Mouse (Mus musculus): ENCODE results near the gene Edn2. TPM values are rescaled to one million over a fixed set of nuclear protein-coding genes. Genes with fewer than 3 reads are reported as not detected.
A peak's percentile ranks its signal among the peaks of the same experiment; 100 is the strongest.

Gene Edn2
- polyA plus RNA-seq, 1 experiment from 2014 or later, result not detected

DNA sequence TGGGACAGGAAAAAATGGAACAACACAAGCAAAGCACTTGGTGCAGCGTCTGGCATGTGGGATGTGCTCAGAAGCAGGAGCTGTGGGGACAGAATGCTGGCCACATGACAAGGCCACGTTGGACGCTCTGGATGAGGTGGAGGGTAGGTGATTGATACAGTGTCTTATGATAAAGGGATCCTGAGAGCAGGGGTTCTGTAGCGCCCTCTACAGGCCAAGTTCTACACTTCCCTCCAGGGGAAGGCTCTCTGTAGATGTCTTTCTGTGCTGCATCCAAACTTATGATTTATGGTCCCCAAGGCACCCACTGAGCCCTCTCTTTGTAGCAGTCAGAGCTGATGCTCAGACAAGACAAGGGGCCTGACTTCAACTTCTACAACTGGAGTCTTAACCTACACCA is 8.4 kb upstream of the Edn2 start:
- no peaks in the 10 kb centered on the region for H3K27me3 ChIP-seq
- no peak for TF ChIP-seq CTCF (IDR thresholded peaks at IDR 0.05)
- POLR2A ChIA-PET, result no interaction called here
- ATAC-seq (no peak), DNase-seq (ENCODE audit: low read depth, low spot score) (no peak)
- CTCF ChIA-PET, result interaction anchor here (1.0 kb wide), 1 partner anchor 27 kb away, joined by 4 read pairs; no protein-coding TSS in a partner anchor
- in situ Hi-C loops (cut with MboI; ENCODE audit: low pct_unique_long_range_greater_than_20kb), result no loop called here

DNA sequence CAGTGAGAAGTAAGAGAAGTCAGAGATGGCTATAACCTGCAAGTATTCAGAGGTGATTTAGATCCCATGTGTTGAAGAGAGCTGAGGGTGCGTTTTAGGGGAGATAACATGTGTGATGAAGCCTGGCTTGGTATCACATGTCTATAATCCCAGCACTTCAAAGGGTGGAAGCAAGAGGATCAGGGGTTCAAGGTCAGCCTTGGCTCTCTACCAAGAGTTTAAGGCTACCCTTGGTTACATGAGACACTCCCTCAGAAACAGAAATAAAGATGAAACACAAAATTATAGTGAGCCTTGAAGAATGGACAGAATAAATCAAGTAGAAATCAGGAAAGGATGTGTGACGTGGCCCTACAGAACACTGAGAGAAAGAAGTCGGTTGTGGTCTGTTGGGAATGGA is 7.3 kb upstream of the Edn2 start:
- ATAC-seq, result no peak
- in situ Hi-C loops (cut with MboI; ENCODE audit: low pct_unique_long_range_greater_than_20kb), result no loop called here
- ChIA-PET POLR2A (no interaction called here), CTCF (no interaction called here)
- DNase-seq (ENCODE audit: low read depth, low spot score), result no peak
- no peaks in the 10 kb centered on the region for H3K27me3 ChIP-seq
- no peak for TF ChIP-seq CTCF (IDR thresholded peaks at IDR 0.05)

DNA sequence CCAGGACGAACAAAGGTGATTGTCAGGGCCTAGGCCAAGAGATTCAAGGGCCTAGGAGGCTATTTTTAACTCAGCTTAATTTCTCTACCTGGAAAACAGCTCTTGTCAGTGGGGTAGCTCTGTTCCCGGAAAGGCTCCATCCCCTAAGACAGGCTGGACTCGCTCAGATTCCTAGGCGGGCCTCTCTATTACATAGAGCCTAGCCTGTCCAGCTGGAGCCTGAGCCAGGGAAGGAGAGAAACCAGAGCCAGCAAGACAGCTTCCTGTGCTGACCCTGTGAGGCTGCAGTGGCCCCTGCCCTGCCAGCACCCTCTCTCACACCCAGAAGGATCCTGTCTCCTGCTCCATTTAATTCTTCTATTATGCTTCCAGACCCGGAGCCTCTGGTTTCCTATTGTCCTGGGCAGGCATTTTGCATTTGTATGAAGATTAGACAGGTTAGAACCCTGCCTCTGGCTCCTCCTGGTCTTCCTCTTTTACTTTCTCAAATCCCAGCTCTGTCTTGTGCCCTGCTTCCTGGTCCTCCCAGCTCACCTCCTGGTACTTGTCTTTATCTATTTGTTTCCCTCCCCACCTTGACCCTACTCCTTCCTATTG is 2.2 kb upstream of the Edn2 start:
- ChIA-PET CTCF (no interaction called here), POLR2A (no interaction called here)
- TF ChIP-seq CTCF (IDR thresholded peaks at IDR 0.05), result no peak
- DNase-seq (ENCODE audit: low read depth, low spot score) (no peak), ATAC-seq (no peak)
- no peaks in the 10 kb centered on the region for H3K27me3 ChIP-seq
- in situ Hi-C loops (cut with MboI; ENCODE audit: low pct_unique_long_range_greater_than_20kb), result no loop called here

DNA sequence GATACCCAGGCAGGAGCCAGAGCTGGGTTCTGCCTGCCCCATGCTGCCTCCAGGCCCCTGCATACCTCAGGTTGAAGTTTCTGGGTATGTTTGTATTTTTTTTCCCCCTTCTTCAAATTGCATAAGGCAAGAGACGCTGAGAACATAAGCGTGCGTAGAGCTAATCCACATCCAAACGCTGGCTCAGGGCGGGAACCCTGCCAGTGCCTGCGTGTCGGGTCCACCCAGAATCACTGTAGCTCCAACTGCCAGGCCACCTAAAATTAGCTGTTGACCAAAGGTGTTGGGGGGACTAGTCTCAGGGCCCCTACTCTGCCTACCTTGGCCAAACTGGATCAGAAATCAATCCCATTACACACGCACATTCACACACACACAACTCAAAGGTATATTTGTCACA is 1.6 kb downstream of the Edn2 start:
- TF ChIP-seq CTCF (IDR thresholded peaks at IDR 0.05), result no peak
- ChIA-PET CTCF (interaction anchor here (0.8 to 1.2 kb wide), 3 partner anchors 13 to 63 kb away, joined by 3 to 5 read pairs (median 3); no protein-coding TSS in a partner anchor), POLR2A (no interaction called here)
- ATAC-seq, result no peak
- DNase-seq (ENCODE audit: low read depth, low spot score), result no peak
- H3K27me3 ChIP-seq, result no peaks in the 10 kb centered on the region
- in situ Hi-C loops (cut with MboI; ENCODE audit: low pct_unique_long_range_greater_than_20kb), result no loop called here

DNA sequence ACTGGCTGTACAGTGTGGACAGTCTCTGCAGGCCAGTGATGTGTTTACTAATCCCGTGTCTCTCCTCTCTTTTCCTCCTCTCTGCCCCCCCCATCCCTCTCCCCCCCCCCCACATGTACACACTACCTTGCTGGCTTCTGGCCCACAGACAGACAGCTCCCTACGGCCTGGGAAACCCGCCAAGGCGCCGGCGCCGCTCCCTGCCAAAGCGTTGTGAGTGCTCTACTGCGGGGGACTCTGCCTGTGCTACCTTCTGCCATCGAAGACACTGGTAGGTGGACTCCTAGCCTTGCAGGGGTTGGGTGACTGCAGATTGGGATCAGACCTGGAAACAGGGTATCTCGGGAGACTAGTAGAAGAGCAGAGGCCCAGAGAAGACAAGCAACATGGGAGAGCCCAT is 2.2 kb downstream of the Edn2 start:
- DNase-seq (ENCODE audit: low read depth, low spot score) (no peak), ATAC-seq (no peak)
- TF ChIP-seq CTCF (IDR thresholded peaks at IDR 0.05), result no peak
- ChIA-PET CTCF (no interaction called here), POLR2A (no interaction called here)
- no peaks in the 10 kb centered on the region for H3K27me3 ChIP-seq
- in situ Hi-C loops (cut with MboI; ENCODE audit: low pct_unique_long_range_greater_than_20kb), result no loop called here

DNA sequence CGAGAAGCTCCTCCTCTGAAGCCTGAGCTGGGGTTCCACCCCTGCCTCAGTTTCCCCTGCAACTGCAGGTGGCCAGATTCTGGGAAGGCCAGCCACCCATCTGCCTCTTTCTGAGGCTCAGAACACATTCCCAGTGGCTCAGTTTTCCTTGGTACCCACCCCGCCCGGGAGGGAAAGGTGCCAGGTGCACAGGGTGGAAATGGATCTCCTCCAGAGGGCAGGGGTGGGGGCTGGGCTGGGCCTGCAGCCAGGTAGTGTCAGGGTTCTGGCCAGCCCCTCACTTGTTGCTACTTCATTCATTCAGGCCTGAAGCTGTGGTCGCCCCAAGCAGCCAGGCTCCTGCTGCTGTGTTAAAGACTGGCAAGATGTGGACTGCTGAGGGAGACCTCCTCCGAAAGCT is 3.3 kb downstream of the Edn2 start:
- DNase-seq (ENCODE audit: low read depth, low spot score), result no peak
- no peaks in the 10 kb centered on the region for H3K27me3 ChIP-seq
- ChIA-PET POLR2A (no interaction called here), CTCF (no interaction called here)
- in situ Hi-C loops (cut with MboI; ENCODE audit: low pct_unique_long_range_greater_than_20kb), result no loop called here
- no peak for TF ChIP-seq CTCF (IDR thresholded peaks at IDR 0.05)
- no peak for ATAC-seq

DNA sequence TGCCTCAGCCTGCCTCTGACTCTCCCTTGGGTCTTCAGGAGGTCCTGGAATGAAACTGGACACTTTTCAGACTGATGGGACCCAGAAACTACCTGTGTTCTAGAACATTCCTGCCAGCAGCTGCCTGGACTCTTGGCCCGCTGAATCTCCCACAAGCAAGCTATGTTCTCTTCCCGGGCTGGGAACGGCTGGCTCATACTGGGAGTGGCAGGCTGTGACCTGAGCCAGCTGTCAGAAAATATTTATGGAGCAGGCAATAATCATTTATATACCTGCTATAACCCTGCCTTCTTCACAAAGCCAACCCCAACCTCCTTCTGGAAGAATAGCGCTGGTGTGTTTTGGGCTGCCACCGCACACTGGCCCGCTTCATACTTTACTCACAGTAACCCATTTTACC is 6.8 kb downstream of the Edn2 start:
- POLR2A ChIA-PET, result no interaction called here
- no peaks in the 10 kb centered on the region for H3K27me3 ChIP-seq
- in situ Hi-C loops (cut with MboI; ENCODE audit: low pct_unique_long_range_greater_than_20kb), result no loop called here
- CTCF ChIA-PET, result no interaction called here
- TF ChIP-seq CTCF (IDR thresholded peaks at IDR 0.05), result no peak
- ATAC-seq, result no peak
- DNase-seq (ENCODE audit: low read depth, low spot score), result no peak

DNA sequence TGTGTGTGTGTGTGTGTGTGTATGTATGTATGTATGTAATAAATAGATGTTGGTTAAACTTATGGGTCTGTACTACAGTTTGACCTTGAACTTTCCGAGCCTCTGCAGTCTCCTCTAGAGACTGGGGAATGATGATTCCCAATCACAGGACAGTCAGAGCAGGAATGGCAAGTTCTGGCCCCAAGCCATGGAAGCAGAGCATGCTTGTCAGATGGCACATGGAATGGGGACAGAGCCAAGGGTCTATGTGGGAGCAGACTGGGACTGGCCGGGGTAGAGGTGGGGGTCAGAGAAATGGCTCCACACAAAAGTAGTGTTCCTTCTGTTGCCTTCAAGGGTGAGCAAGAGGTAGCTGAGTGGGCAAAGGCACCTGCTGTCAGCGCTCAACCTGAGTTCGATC is 7.3 kb downstream of the Edn2 start:
- ChIA-PET POLR2A (no interaction called here), CTCF (no interaction called here)
- no peak for TF ChIP-seq CTCF (IDR thresholded peaks at IDR 0.05)

DNA sequence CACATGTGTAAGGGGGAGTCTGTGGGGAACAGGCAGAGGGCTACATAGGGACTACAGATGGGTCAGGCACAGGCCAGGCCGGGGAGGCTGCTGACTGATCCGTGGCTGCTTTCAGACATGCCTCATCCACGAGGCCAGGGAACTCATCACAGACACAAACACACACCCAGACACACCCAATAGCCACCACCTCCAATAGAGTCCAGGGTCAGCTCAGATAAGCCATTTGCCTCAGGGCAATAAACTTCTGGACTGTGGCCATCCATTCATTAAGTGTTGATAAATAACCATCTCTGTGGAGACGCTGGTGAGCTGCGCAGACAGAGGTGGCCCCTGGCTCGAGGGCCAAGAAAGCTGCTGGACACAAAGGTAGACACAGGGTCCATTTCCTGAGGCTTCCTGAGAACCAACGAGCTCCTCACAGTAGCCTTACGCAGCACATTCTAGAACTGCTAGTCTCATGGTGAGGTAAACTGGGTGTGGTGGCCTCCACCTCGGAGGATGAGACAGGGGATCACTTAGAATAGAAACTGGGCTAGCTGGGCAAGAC is 9.5 kb downstream of the Edn2 start:
- H3K27me3 ChIP-seq, result no peaks in the 10 kb centered on the region
- in situ Hi-C loops (cut with MboI; ENCODE audit: low pct_unique_long_range_greater_than_20kb), result no loop called here
- POLR2A ChIA-PET, result no interaction called here
- no peak for ATAC-seq
- CTCF ChIA-PET, result interaction anchor here (1.2 kb wide), 1 partner anchor 17 kb away, joined by 4 read pairs; no protein-coding TSS in a partner anchor
- no peak for DNase-seq (ENCODE audit: low read depth, low spot score)
- no peak for TF ChIP-seq CTCF (IDR thresholded peaks at IDR 0.05)

More for the DNA sequence above, 7.3 kb downstream of the Edn2 start:
- DNase-seq (ENCODE audit: low read depth, low spot score), result no peak
- no peaks in the 10 kb centered on the region for H3K27me3 ChIP-seq
- no peak for ATAC-seq
- in situ Hi-C loops (cut with MboI; ENCODE audit: low pct_unique_long_range_greater_than_20kb), result no loop called here

DNA sequence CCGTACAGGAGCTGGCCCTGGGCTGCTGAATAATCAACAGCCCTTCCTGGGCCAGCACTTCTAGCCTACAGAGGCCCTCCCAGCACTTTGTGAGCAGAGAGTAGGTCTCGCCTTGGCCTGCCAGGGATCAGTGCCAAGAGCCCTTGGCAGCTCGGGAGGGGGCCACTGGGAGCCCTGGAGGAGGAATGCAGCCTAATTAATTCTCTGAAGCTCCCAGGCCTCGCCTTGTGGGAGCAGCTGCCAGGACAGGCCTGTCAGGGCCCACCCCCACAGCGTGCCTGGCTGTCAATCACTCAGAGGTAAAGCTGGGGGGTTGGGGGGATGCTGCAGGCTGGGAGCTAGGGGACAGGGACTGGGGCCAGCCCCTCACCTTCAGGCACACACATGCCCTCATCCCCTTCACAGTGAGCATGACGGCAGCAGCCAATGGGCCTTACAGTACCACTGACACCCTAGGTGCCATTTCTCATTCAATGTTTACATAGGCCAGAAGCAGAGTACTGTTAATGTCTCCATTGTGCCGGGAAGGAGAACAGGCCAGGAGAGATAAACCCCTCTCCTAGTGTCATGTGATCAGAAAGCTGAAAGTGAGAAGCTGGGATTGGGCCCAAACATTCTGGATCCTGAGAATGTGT is 11.2 kb downstream of the Edn2 start:
- TF ChIP-seq CTCF (IDR thresholded peaks at IDR 0.05), result no peak
- DNase-seq (ENCODE audit: low read depth, low spot score) (no peak), ATAC-seq (peak; percentile 74)
- no peaks in the 10 kb centered on the region for H3K27me3 ChIP-seq
- in situ Hi-C loops (cut with MboI; ENCODE audit: low pct_unique_long_range_greater_than_20kb), result no loop called here
- ChIA-PET POLR2A (no interaction called here), CTCF (no interaction called here)

DNA sequence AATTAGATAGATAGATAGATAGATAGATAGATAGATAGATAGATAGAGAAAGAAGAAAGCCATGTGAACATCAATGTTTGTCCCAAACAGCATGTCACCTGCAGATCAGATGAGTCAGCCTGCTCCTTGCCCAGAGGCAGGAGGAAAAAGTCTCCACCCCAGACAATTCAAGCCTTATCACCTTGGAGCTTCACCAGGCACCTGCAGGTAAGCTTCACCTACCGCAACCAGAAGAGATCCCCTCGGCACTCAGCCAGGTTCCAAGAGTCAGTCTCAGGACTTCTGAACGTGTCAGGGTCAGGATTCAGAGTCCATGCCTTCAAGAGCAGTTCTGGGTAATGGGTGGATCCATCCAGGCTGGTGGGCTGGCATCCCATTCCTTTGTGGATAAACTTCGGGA is 18.1 kb downstream of the Edn2 start:
- POLR2A ChIA-PET, result interaction anchor here (0.6 kb wide), 1 partner anchor 919 kb away, joined by 3 read pairs; no protein-coding TSS in a partner anchor
- no peaks in the 10 kb centered on the region for H3K27me3 ChIP-seq
- CTCF ChIA-PET, result no interaction called here
- in situ Hi-C loops (cut with MboI; ENCODE audit: low pct_unique_long_range_greater_than_20kb), result no loop called here
- no peak for ATAC-seq
- DNase-seq (ENCODE audit: low read depth, low spot score), result no peak
- TF ChIP-seq CTCF (IDR thresholded peaks at IDR 0.05), result no peak
